Mouse (Mus musculus): Measurements from ENCODE around the gene Six5. TPM values are rescaled to one million over a fixed set of nuclear protein-coding genes. Genes with fewer than 3 reads are reported as not detected.

Gene Six5
- polyA plus RNA-seq, 1 experiment = 20.0 TPM

DNA sequence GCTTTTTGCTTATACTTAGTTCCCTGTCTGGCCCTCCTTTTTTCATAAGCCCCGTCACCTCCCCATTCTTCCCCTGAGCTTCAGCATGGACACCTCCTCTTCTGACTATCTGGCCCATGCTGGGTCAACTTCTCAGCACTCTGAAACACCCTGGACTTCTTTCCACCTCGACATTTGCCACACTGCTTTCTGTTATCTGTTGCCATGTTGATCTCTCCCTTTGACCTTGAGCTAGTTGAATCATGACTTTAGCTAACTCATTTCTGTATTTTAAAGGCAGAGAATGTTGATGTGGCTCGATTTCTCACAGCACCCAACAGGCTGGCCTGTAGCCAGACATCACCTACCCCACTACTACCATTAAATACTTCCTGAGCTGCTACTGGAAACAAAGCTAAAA lies 13.0 kb downstream of the Six5 start:
- Histone ChIP-seq H3K27me3 (ENCODE audit: control insufficient read depth, insufficient read depth, low read length) (no peaks in the 10 kb centered on the region), H3K36me3 (ENCODE audit: control insufficient read depth, insufficient read depth, low read length) (no peaks in the 10 kb centered on the region), H3K27ac (ENCODE audit: control insufficient read depth, insufficient read depth, low read length) (no peak overlapping the region), H3K4me1 (replicated peaks; ENCODE audit: control insufficient read depth, insufficient read depth, low read length) (no peaks in the 10 kb centered on the region), H3K4me3 (ENCODE audit: control insufficient read depth, insufficient read depth, low read length) (no peak overlapping the region)
- no peak for DNase-seq
- TF ChIP-seq CTCF (IDR thresholded peaks at IDR 0.05; ENCODE audit: borderline replicate concordance, control insufficient read depth, extremely low read depth, insufficient read depth, low read length, poor library complexity) (no peak), POLR2A (IDR thresholded peaks at IDR 0.05; ENCODE audit: control insufficient read depth, extremely low read depth, insufficient read depth, low read length, poor library complexity) (no peak)
- 63% methylated on average over 3 of the region's 3 CpGs for WGBS

DNA sequence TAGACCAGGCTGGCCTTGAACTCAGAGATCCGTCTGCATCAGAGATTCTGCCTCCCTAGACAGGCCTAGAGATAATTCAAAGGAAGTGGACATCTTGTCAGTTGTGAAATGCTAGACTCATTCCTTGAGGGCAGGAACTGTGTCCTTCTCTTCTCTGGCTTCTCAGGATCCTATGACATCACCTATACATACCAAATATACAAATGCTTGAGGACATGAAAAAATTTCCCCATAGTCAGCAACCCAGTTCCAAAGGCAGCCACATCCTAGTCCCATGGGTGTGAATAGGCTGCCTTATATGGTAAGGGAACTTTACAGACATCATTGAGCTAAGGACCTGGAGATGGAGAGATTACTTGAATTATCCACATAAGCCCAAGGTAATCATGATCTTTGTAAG lies 15.2 kb downstream of the Six5 start:
- Histone ChIP-seq H3K36me3 (ENCODE audit: control insufficient read depth, insufficient read depth, low read length) (no peaks in the 10 kb centered on the region), H3K4me1 (replicated peaks; ENCODE audit: control insufficient read depth, insufficient read depth, low read length) (no peaks in the 10 kb centered on the region), H3K4me3 (ENCODE audit: control insufficient read depth, insufficient read depth, low read length) (no peak overlapping the region), H3K27ac (ENCODE audit: control insufficient read depth, insufficient read depth, low read length) (no peak overlapping the region), H3K27me3 (ENCODE audit: control insufficient read depth, insufficient read depth, low read length) (no peaks in the 10 kb centered on the region)
- no peak for TF ChIP-seq CTCF (IDR thresholded peaks at IDR 0.05; ENCODE audit: borderline replicate concordance, control insufficient read depth, extremely low read depth, insufficient read depth, low read length, poor library complexity)
- no peak for TF ChIP-seq POLR2A (IDR thresholded peaks at IDR 0.05; ENCODE audit: control insufficient read depth, extremely low read depth, insufficient read depth, low read length, poor library complexity)
- no peak for DNase-seq
- WGBS = 97% methylated on average over 1 of the region's 1 CpGs

DNA sequence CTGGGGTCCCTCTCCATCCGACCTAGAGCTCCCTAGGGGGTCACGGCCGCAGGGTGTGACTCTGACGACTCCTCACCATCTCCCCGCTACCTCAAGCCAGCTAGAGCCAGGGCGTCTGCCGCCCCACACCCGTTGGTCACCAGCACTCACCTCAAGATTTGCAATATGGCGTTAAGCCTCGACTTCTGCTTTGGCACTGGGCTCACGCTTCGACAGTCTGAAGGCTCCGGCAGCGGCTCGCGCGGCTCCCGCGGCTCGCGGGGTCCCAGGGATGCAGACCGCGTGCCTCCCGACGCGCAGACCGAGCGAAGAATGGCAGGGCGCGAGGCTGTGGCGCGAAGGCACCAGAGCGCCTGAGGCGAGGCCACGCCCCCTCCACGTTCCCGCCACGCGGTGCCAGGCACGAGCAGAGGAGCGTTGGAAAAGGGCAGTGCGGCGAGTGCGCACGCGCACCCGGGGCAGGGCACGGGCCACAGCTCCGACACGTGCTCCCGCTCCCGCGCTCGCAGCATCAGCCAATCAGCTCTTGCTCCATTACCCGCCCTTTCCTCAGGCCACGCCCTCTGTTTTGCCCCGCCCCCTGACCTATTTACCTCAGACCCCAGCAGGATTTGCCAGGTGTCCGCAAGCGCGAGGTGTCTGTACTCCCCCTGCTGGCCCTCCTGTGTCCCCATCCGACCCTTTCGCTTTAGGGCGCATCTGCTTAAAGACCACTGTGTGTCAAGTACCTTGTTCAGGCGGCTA lies 23.8 kb downstream of the Six5 start, which contains the start of gene Gm4969:
Gene Gm4969, minus strand, starts transcription at position 341 of the 744 bp plus-strand sequence.
- 51% methylated on average over 64 of the region's 64 CpGs for WGBS
- H3K4me1 ChIP-seq (replicated peaks; ENCODE audit: control insufficient read depth, insufficient read depth, low read length) = peaks cover 7% of the 10 kb centered on the region
- no peaks in the 10 kb centered on the region for H3K27me3 ChIP-seq (ENCODE audit: control insufficient read depth, insufficient read depth, low read length)
- no peak within 1 kb of the TSS for H3K27ac ChIP-seq (ENCODE audit: control insufficient read depth, insufficient read depth, low read length)
- H3K36me3 ChIP-seq (ENCODE audit: control insufficient read depth, insufficient read depth, low read length) = no peaks in the 10 kb centered on the region
- TF ChIP-seq POLR2A (IDR thresholded peaks at IDR 0.05; ENCODE audit: control insufficient read depth, extremely low read depth, insufficient read depth, low read length, poor library complexity) = no peak
- TF ChIP-seq CTCF (IDR thresholded peaks at IDR 0.05; ENCODE audit: borderline replicate concordance, control insufficient read depth, extremely low read depth, insufficient read depth, low read length, poor library complexity) = no peak
- DNase-seq = peak; percentile 52
- H3K4me3 ChIP-seq (ENCODE audit: control insufficient read depth, insufficient read depth, low read length) = no peak within 1 kb of the TSS

DNA sequence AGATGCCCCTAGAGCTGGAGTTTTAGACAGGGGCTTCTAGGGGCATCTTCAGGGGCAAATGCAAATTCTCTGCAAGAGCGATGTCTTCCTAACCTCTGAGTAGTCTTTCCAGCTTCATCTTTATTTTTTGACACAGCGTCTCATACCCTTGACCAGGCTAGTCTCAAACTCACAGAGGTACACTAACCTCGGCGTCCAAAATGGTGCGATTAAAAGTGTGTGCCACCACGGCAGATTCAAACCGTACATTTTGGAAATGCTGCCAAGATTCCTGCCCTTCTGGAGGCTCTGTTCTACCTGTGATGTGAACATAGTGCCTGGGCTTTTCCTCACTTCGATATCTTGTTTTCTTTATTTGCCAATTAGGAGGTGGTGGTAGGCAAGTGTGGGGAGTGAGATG lies 24.7 kb downstream of the Six5 start:
- no peak overlapping the region for H3K4me3 ChIP-seq (ENCODE audit: control insufficient read depth, insufficient read depth, low read length)
- no peaks in the 10 kb centered on the region for H3K36me3 ChIP-seq (ENCODE audit: control insufficient read depth, insufficient read depth, low read length)
- DNase-seq = no peak
- peaks cover 7% of the 10 kb centered on the region for H3K4me1 ChIP-seq (replicated peaks; ENCODE audit: control insufficient read depth, insufficient read depth, low read length)
- WGBS = 97% methylated on average over 8 of the region's 8 CpGs
- H3K27ac ChIP-seq (ENCODE audit: control insufficient read depth, insufficient read depth, low read length) = no peak overlapping the region
- no peaks in the 10 kb centered on the region for H3K27me3 ChIP-seq (ENCODE audit: control insufficient read depth, insufficient read depth, low read length)
- TF ChIP-seq POLR2A (IDR thresholded peaks at IDR 0.05; ENCODE audit: control insufficient read depth, extremely low read depth, insufficient read depth, low read length, poor library complexity) = no peak
- no peak for TF ChIP-seq CTCF (IDR thresholded peaks at IDR 0.05; ENCODE audit: borderline replicate concordance, control insufficient read depth, extremely low read depth, insufficient read depth, low read length, poor library complexity)

DNA sequence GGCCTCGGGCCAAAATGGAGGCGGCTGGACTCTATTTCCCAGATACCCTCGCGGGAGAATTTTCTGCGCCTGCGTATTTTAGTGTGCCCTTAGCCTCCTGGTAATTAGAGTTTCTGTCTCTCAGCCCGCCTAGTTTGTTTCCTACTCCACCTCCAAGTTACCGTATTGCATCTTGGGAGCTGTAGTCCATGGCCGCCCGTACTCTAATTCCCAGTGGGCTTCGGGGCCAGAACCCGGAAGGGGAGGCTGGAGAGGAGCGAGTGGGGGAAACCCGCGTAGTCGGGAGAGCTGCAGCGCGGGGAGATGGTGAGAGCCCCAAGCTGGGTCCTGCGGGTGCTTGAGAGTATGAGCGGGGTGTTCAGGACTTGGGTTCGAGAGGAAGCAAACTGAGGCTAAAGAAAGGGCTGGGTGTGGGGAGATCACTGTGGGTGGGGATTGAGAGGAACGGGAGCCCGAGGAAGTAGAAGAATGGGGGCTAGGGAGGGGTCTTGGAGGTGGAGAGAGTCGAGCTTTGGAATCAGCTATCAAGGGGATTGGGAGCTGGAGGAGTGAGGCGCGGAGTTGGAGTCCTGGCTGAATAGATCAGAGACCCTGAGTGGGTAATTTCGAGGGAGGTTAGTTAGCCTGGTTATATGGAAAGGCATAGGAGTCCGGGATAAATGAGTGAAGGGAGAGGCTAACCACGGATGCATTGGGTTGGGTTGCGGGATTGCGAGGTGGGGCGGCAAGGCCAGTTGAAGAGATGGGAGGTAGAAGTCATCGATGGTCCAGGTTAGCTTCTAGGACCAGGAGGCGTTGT lies 25.4 kb downstream of the Six5 start, which contains the start of gene Fbxo46:
Gene Fbxo46, plus strand, starts transcription at position 229 of the 799 bp plus-strand sequence.
- 1% methylated on average over 34 of the region's 34 CpGs for WGBS
- Histone ChIP-seq H3K4me1 (replicated peaks; ENCODE audit: control insufficient read depth, insufficient read depth, low read length) (peaks cover 7% of the 10 kb centered on the region), H3K36me3 (ENCODE audit: control insufficient read depth, insufficient read depth, low read length) (no peaks in the 10 kb centered on the region), H3K27me3 (ENCODE audit: control insufficient read depth, insufficient read depth, low read length) (no peaks in the 10 kb centered on the region), H3K4me3 (ENCODE audit: control insufficient read depth, insufficient read depth, low read length) (peak within 1 kb of the TSS; percentile 80), H3K27ac (ENCODE audit: control insufficient read depth, insufficient read depth, low read length) (no peak within 1 kb of the TSS; the same call in 1 of the 2 replicates)
- DNase-seq = peak; percentile 95
- no peak; the same call in 1 of the 2 replicates for TF ChIP-seq CTCF (IDR thresholded peaks at IDR 0.05; ENCODE audit: borderline replicate concordance, control insufficient read depth, extremely low read depth, insufficient read depth, low read length, poor library complexity)
- TF ChIP-seq POLR2A (IDR thresholded peaks at IDR 0.05; ENCODE audit: control insufficient read depth, extremely low read depth, insufficient read depth, low read length, poor library complexity) = peak; percentile 88; the same call in 1 of the 2 replicates

DNA sequence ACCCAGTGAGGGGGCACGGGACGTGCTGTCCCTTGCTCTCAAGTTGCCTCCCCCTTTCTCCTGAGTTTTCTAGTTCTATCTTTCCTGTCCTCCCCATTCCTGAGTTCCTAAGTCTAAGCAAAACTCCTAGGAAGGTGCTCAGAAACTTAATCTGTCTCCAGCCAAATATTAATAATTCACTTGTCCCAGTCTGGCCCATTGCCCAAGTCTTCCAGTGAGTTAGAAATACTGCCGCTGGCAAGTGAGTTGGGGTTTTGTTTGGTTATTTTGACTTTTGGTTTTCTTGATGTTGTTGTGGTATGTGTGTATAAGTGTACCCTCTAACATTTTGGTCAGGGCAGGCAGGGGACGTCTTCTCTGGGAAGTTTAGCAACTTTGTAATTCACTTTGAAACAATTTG lies 27.3 kb downstream of the Six5 start:
- no peak overlapping the region for H3K27ac ChIP-seq (ENCODE audit: control insufficient read depth, insufficient read depth, low read length)
- peaks cover 7% of the 10 kb centered on the region for H3K4me1 ChIP-seq (replicated peaks; ENCODE audit: control insufficient read depth, insufficient read depth, low read length)
- no peaks in the 10 kb centered on the region for H3K27me3 ChIP-seq (ENCODE audit: control insufficient read depth, insufficient read depth, low read length)
- TF ChIP-seq CTCF (IDR thresholded peaks at IDR 0.05; ENCODE audit: borderline replicate concordance, control insufficient read depth, extremely low read depth, insufficient read depth, low read length, poor library complexity) = no peak
- TF ChIP-seq POLR2A (IDR thresholded peaks at IDR 0.05; ENCODE audit: control insufficient read depth, extremely low read depth, insufficient read depth, low read length, poor library complexity) = no peak
- H3K36me3 ChIP-seq (ENCODE audit: control insufficient read depth, insufficient read depth, low read length) = no peaks in the 10 kb centered on the region
- DNase-seq = no peak
- H3K4me3 ChIP-seq (ENCODE audit: control insufficient read depth, insufficient read depth, low read length) = no peak overlapping the region
- 94% methylated on average over 4 of the region's 4 CpGs for WGBS

Data from thymus, adult 2 months (tissue).